Mouse (Mus musculus) liver, postnatal 0 days (tissue): ENCODE data around the gene Psmb9.

Experiments
- CTCF ChIP-seq: sonication (generic); IDR thresholded peaks from 2 replicates; pipeline ENCODE4 v1.5.1; 2016; ENCODE audit warnings: antibody characterized with exemption, low read depth
- EP300 ChIP-seq: IDR thresholded peaks from 2 replicates; pipeline ENCODE4 v1.6.1; 2016; ENCODE audit warnings: antibody characterized with exemption, low read depth, mild to moderate bottlenecking

- TF ChIP-seq CTCF: no peak
- TF ChIP-seq EP300: no peak
Measured at GRCm38 (mm10) chr17:34142456-34143010, 45.0 kb downstream of the Psmb9 start.
